Mouse (Mus musculus): ENCODE measurements around the gene B230307C23Rik. TPM values are rescaled to one million over a fixed set of nuclear protein-coding genes. Genes with fewer than 3 reads are reported as not detected.
"Not testable (repeated sequence)": the region's sequence is repeated elsewhere in the genome, so short reads cannot be mapped to it uniquely, and the experiment has no call there.

Gene B230307C23Rik
- polyA plus RNA-seq, 1 experiment from 2014 or later, result 20.5 TPM

- 0 out of 2 replicates have a peak, but pooled peaks cover 3% of the 10 kb centered on the region for H3K9me3 ChIP-seq
- peaks cover 22% of the 10 kb centered on the region for H3K4me1 ChIP-seq
- DNase-seq (ENCODE audit: extremely low spot score, low spot score), result no peak
- no peak overlapping the region for H3K4me3 ChIP-seq
- no peaks in the 10 kb centered on the region for H3K36me3 ChIP-seq (replicated peaks)
- WGBS, result 86% methylated on average over 3 of the region's 3 CpGs
- no peak overlapping the region for H3K27ac ChIP-seq
- H3K27me3 ChIP-seq (ENCODE audit: poor library complexity, severe bottlenecking), result no peaks in the 10 kb centered on the region
These were observed 33.1 kb upstream of the B230307C23Rik start for GRCm38 (mm10) chr16:97963956-97964540.

- no peak overlapping the region for H3K4me3 ChIP-seq
- no peaks in the 10 kb centered on the region for H3K36me3 ChIP-seq (replicated peaks)
- H3K27ac ChIP-seq, result no peak overlapping the region
- no peaks in the 10 kb centered on the region for H3K9me3 ChIP-seq
- WGBS, result 77% methylated on average over 1 of the region's 1 CpGs
- DNase-seq (ENCODE audit: extremely low spot score, low spot score), result no peak
- no peaks in the 10 kb centered on the region for H3K4me1 ChIP-seq
- H3K27me3 ChIP-seq (ENCODE audit: poor library complexity, severe bottlenecking), result no peaks in the 10 kb centered on the region
These were observed 19.8 kb upstream of the B230307C23Rik start for GRCm38 (mm10) chr16:97977277-97977676.

GRCm38 (mm10) chr16:97977722-97978121 is 19.4 kb upstream of the B230307C23Rik start:
- WGBS, result 91% methylated on average over 3 of the region's 3 CpGs
- Histone ChIP-seq H3K9me3 (no peaks in the 10 kb centered on the region), H3K4me1 (no peaks in the 10 kb centered on the region), H3K27ac (no peak overlapping the region), H3K4me3 (no peak overlapping the region), H3K27me3 (ENCODE audit: poor library complexity, severe bottlenecking) (no peaks in the 10 kb centered on the region), H3K36me3 (replicated peaks) (no peaks in the 10 kb centered on the region)
- DNase-seq (ENCODE audit: extremely low spot score, low spot score), result no peak

- Histone ChIP-seq H3K36me3 (replicated peaks) (no peaks in the 10 kb centered on the region), H3K27me3 (ENCODE audit: poor library complexity, severe bottlenecking) (no peaks in the 10 kb centered on the region), H3K9me3 (no peaks in the 10 kb centered on the region), H3K4me3 (no peak overlapping the region), H3K4me1 (peaks cover 4% of the 10 kb centered on the region; the same call in 1 of the 2 replicates), H3K27ac (no peak overlapping the region)
- 92% methylated on average over 1 of the region's 1 CpGs for WGBS
- no peak for DNase-seq (ENCODE audit: extremely low spot score, low spot score)
These were observed 15.8 kb upstream of the B230307C23Rik start for GRCm38 (mm10) chr16:97981362-97981761.

- no peak overlapping the region for H3K4me3 ChIP-seq
- no peaks in the 10 kb centered on the region for H3K27me3 ChIP-seq (ENCODE audit: poor library complexity, severe bottlenecking)
- no peak overlapping the region for H3K27ac ChIP-seq
- 57% methylated on average over 5 of the region's 5 CpGs for WGBS
- no peaks in the 10 kb centered on the region for H3K36me3 ChIP-seq (replicated peaks)
- DNase-seq (ENCODE audit: extremely low spot score, low spot score), result no peak
- H3K4me1 ChIP-seq, result peaks cover 4% of the 10 kb centered on the region; the same call in 1 of the 2 replicates
- H3K9me3 ChIP-seq, result no peaks in the 10 kb centered on the region; the same call in 1 of the 2 replicates
These were observed 12.5 kb upstream of the B230307C23Rik start for GRCm38 (mm10) chr16:97984589-97984988.

- no peak for DNase-seq (ENCODE audit: extremely low spot score, low spot score)
- no peak overlapping the region for H3K27ac ChIP-seq
- no peaks in the 10 kb centered on the region for H3K27me3 ChIP-seq (ENCODE audit: poor library complexity, severe bottlenecking)
- no peak overlapping the region for H3K4me3 ChIP-seq
- no peaks in the 10 kb centered on the region for H3K36me3 ChIP-seq (replicated peaks)
- 81% methylated on average over 2 of the region's 2 CpGs for WGBS
- H3K4me1 ChIP-seq, result peaks cover 7% of the 10 kb centered on the region
- no peaks in the 10 kb centered on the region; the same call in 1 of the 2 replicates for H3K9me3 ChIP-seq
These were observed 5.6 kb upstream of the B230307C23Rik start for GRCm38 (mm10) chr16:97991517-97991916.

- H3K27me3 ChIP-seq (ENCODE audit: poor library complexity, severe bottlenecking); H3K4me1 ChIP-seq; H3K4me3 ChIP-seq; H3K27ac ChIP-seq; H3K9me3 ChIP-seq; DNase-seq (ENCODE audit: extremely low spot score, low spot score); H3K36me3 ChIP-seq (replicated peaks): not testable (repeated sequence)
- WGBS, result 84% methylated on average over 3 of the region's 3 CpGs
These were observed 4.6 kb upstream of the B230307C23Rik start for GRCm38 (mm10) chr16:97992477-97992876.

- H3K27me3 ChIP-seq (ENCODE audit: poor library complexity, severe bottlenecking), result no peaks in the 10 kb centered on the region
- H3K9me3 ChIP-seq, result peaks cover 20% of the 10 kb centered on the region
- no peak for DNase-seq (ENCODE audit: extremely low spot score, low spot score)
- peaks cover 26% of the 10 kb centered on the region for H3K36me3 ChIP-seq (replicated peaks)
- WGBS, result 25% methylated on average over 1 of the region's 1 CpGs
- peak overlapping the region; percentile 62 for H3K4me3 ChIP-seq
- H3K27ac ChIP-seq, result peak overlapping the region; percentile 81
- peaks cover 17% of the 10 kb centered on the region for H3K4me1 ChIP-seq
These were observed 1.1 kb upstream of the B230307C23Rik start for GRCm38 (mm10) chr16:97995849-97996615.

- DNase-seq (ENCODE audit: extremely low spot score, low spot score); H3K27me3 ChIP-seq (ENCODE audit: poor library complexity, severe bottlenecking): not testable (repeated sequence)
- Histone ChIP-seq H3K4me1 (peaks cover 17% of the 10 kb centered on the region), H3K27ac (peak overlapping the region; percentile 81), H3K9me3 (peaks cover 31% of the 10 kb centered on the region), H3K36me3 (replicated peaks) (peaks cover 35% of the 10 kb centered on the region), H3K4me3 (peak overlapping the region; percentile 62)
- WGBS, result 1% methylated on average over 8 of the region's 8 CpGs
These were observed 242 bp downstream of the B230307C23Rik start for GRCm38 (mm10) chr16:97997383-97997731.

- H3K27me3 ChIP-seq (ENCODE audit: poor library complexity, severe bottlenecking), result no peaks in the 10 kb centered on the region
- no peak overlapping the region for H3K4me3 ChIP-seq
- H3K9me3 ChIP-seq, result peaks cover 64% of the 10 kb centered on the region
- DNase-seq (ENCODE audit: extremely low spot score, low spot score), result no peak
- H3K27ac ChIP-seq, result no peak overlapping the region
- H3K36me3 ChIP-seq (replicated peaks), result peaks cover 57% of the 10 kb centered on the region
- H3K4me1 ChIP-seq, result no peaks in the 10 kb centered on the region
- WGBS, result 94% methylated on average over 3 of the region's 3 CpGs
These were observed 25.0 kb downstream of the B230307C23Rik start for GRCm38 (mm10) chr16:98022081-98022480.

GRCm38 (mm10) chr16:98022657-98023345 is 25.7 kb downstream of the B230307C23Rik start:
- H3K4me3 ChIP-seq, result no peak overlapping the region
- no peak for DNase-seq (ENCODE audit: extremely low spot score, low spot score)
- H3K27ac ChIP-seq, result no peak overlapping the region
- 80% methylated on average over 2 of the region's 2 CpGs for WGBS
- peaks cover 50% of the 10 kb centered on the region for H3K36me3 ChIP-seq (replicated peaks)
- peaks cover 60% of the 10 kb centered on the region for H3K9me3 ChIP-seq
- H3K4me1 ChIP-seq, result no peaks in the 10 kb centered on the region
- H3K27me3 ChIP-seq (ENCODE audit: poor library complexity, severe bottlenecking), result no peaks in the 10 kb centered on the region

- not testable (repeated sequence) for H3K27me3 ChIP-seq (ENCODE audit: poor library complexity, severe bottlenecking); H3K4me3 ChIP-seq; H3K27ac ChIP-seq; DNase-seq (ENCODE audit: extremely low spot score, low spot score); H3K4me1 ChIP-seq
- WGBS, result 84% methylated on average over 8 of the region's 8 CpGs
- Histone ChIP-seq H3K9me3 (peaks cover 42% of the 10 kb centered on the region), H3K36me3 (replicated peaks) (peaks cover 25% of the 10 kb centered on the region)
These were observed 29.1 kb downstream of the B230307C23Rik start for GRCm38 (mm10) chr16:98026186-98026585.

GRCm38 (mm10) chr16:98034971-98035370 is 37.9 kb downstream of the B230307C23Rik start:
- 90% methylated on average over 2 of the region's 2 CpGs for WGBS
- H3K4me3 ChIP-seq; DNase-seq (ENCODE audit: extremely low spot score, low spot score); H3K27me3 ChIP-seq (ENCODE audit: poor library complexity, severe bottlenecking); H3K27ac ChIP-seq; H3K4me1 ChIP-seq: not testable (repeated sequence)
- H3K9me3 ChIP-seq, result peaks cover 27% of the 10 kb centered on the region
- peaks cover 30% of the 10 kb centered on the region for H3K36me3 ChIP-seq (replicated peaks)
